Mouse (Mus musculus) erythroblast, embryonic 14.5 days (primary cell): ENCODE results near the gene Xxylt1. TPM values are rescaled to one million over a fixed set of nuclear protein-coding genes. Genes with fewer than 3 reads are reported as not detected.

Source experiments
- H3K27me3 ChIP-seq: 2 replicates; pipeline ENCODE4 v1.6.1; 2012; ENCODE audit warnings: inconsistent platforms; ENCODE audit not compliant: control insufficient read depth
- H3K36me3 ChIP-seq: 2 replicates; pipeline ENCODE4 v1.6.1; 2012; ENCODE audit warnings: mild to moderate bottlenecking, inconsistent platforms; ENCODE audit not compliant: control insufficient read depth
- H3K4me1 ChIP-seq: 2 replicates; pipeline ENCODE4 v1.6.1; 2012; ENCODE audit warnings: inconsistent platforms; ENCODE audit not compliant: control insufficient read depth
- H3K4me3 ChIP-seq: replicated peaks from 2 replicates; pipeline ENCODE3; 2012; ENCODE audit warnings: moderate library complexity, mild to moderate bottlenecking, inconsistent platforms
- H3K9me3 ChIP-seq: 2 replicates; pipeline ENCODE4 v1.6.1; 2012; ENCODE audit warnings: low read length, inconsistent platforms, mixed read lengths; ENCODE audit not compliant: control insufficient read depth
- GATA1 ChIP-seq: IDR thresholded peaks from 2 replicates; pipeline ENCODE4 v1.6.1; 2012; ENCODE audit warnings: low read length, inconsistent platforms, mixed read lengths
- TAL1 ChIP-seq: IDR thresholded peaks from 3 replicates; pipeline ENCODE4 v1.6.1; 2012; ENCODE audit warnings: low read length, inconsistent platforms, mixed read lengths
- polyA plus RNA-seq: library from polyadenylated mRNA; stranded (reverse); fragments of >175 nt; gene quantifications from 2 replicates; pipeline ENCODE4 v1.2.3, GENCODE M21; 2012

Gene Xxylt1
- polyA plus RNA-seq, 1 experiment, result 0.04 TPM

- TF ChIP-seq GATA1 (no peak), TAL1 (no peak)
- peaks cover 4% of the 10 kb centered on the region; the same call in 1 of the 2 replicates for H3K4me1 ChIP-seq
- no peaks in the 10 kb centered on the region for H3K9me3 ChIP-seq
- no peaks in the 10 kb centered on the region for H3K27me3 ChIP-seq
- H3K4me3 ChIP-seq, result no peak overlapping the region
- no peaks in the 10 kb centered on the region for H3K36me3 ChIP-seq
These were observed 86.9 kb downstream of the Xxylt1 start for GRCm38 (mm10) chr16:30994296-30994695.

GRCm38 (mm10) chr16:30992568-30992967 lies 88.7 kb downstream of the Xxylt1 start:
- Histone ChIP-seq H3K4me3 (no peak overlapping the region), H3K4me1 (peaks cover 4% of the 10 kb centered on the region; the same call in 1 of the 2 replicates)
- no peak for TF ChIP-seq GATA1
- no peak for TF ChIP-seq TAL1

GRCm38 (mm10) chr16:30990661-30991060 lies 90.6 kb downstream of the Xxylt1 start:
- H3K4me1 ChIP-seq, result no peaks in the 10 kb centered on the region
- no peak overlapping the region for H3K4me3 ChIP-seq
- H3K9me3 ChIP-seq, result no peaks in the 10 kb centered on the region
- TF ChIP-seq GATA1 (no peak), TAL1 (no peak)
- no peaks in the 10 kb centered on the region for H3K27me3 ChIP-seq
- no peaks in the 10 kb centered on the region for H3K36me3 ChIP-seq

More at GRCm38 (mm10) chr16:30992568-30992967, 88.7 kb downstream of the Xxylt1 start:
- Histone ChIP-seq H3K36me3 (no peaks in the 10 kb centered on the region), H3K9me3 (no peaks in the 10 kb centered on the region), H3K27me3 (no peaks in the 10 kb centered on the region)

- H3K4me3 ChIP-seq, result no peak overlapping the region
- no peaks in the 10 kb centered on the region for H3K4me1 ChIP-seq
- H3K36me3 ChIP-seq, result no peaks in the 10 kb centered on the region
These were observed 93.0 kb downstream of the Xxylt1 start for GRCm38 (mm10) chr16:30988225-30988624.

GRCm38 (mm10) chr16:30987684-30988083 lies 93.5 kb downstream of the Xxylt1 start:
- no peak for TF ChIP-seq TAL1
- no peak for TF ChIP-seq GATA1
- no peaks in the 10 kb centered on the region for H3K4me1 ChIP-seq

More at GRCm38 (mm10) chr16:30988225-30988624, 93.0 kb downstream of the Xxylt1 start:
- Histone ChIP-seq H3K27me3 (no peaks in the 10 kb centered on the region), H3K9me3 (no peaks in the 10 kb centered on the region)
- TF ChIP-seq GATA1, result no peak
- no peak for TF ChIP-seq TAL1

GRCm38 (mm10) chr16:30984826-30985545 lies 96.2 kb downstream of the Xxylt1 start:
- Histone ChIP-seq H3K4me1 (no peaks in the 10 kb centered on the region), H3K4me3 (no peak overlapping the region), H3K36me3 (no peaks in the 10 kb centered on the region), H3K9me3 (no peaks in the 10 kb centered on the region), H3K27me3 (no peaks in the 10 kb centered on the region)
- TF ChIP-seq TAL1, result no peak
- no peak for TF ChIP-seq GATA1

More at GRCm38 (mm10) chr16:30987684-30988083, 93.5 kb downstream of the Xxylt1 start:
- Histone ChIP-seq H3K9me3 (no peaks in the 10 kb centered on the region), H3K36me3 (no peaks in the 10 kb centered on the region), H3K4me3 (no peak overlapping the region), H3K27me3 (no peaks in the 10 kb centered on the region)

- Histone ChIP-seq H3K27me3 (no peaks in the 10 kb centered on the region), H3K4me1 (no peaks in the 10 kb centered on the region)
- TF ChIP-seq GATA1 (no peak), TAL1 (no peak)
These were observed 97.1 kb downstream of the Xxylt1 start for GRCm38 (mm10) chr16:30984101-30984500.

GRCm38 (mm10) chr16:30983699-30984098 lies 97.5 kb downstream of the Xxylt1 start:
- Histone ChIP-seq H3K4me3 (no peak overlapping the region), H3K27me3 (no peaks in the 10 kb centered on the region), H3K36me3 (no peaks in the 10 kb centered on the region), H3K9me3 (no peaks in the 10 kb centered on the region), H3K4me1 (no peaks in the 10 kb centered on the region)
- no peak for TF ChIP-seq GATA1

More at GRCm38 (mm10) chr16:30984101-30984500, 97.1 kb downstream of the Xxylt1 start:
- Histone ChIP-seq H3K36me3 (no peaks in the 10 kb centered on the region), H3K4me3 (no peak overlapping the region), H3K9me3 (no peaks in the 10 kb centered on the region)

GRCm38 (mm10) chr16:30983281-30983680 lies 98.0 kb downstream of the Xxylt1 start:
- Histone ChIP-seq H3K4me3 (no peak overlapping the region), H3K9me3 (no peaks in the 10 kb centered on the region), H3K4me1 (no peaks in the 10 kb centered on the region), H3K36me3 (no peaks in the 10 kb centered on the region), H3K27me3 (no peaks in the 10 kb centered on the region)
- no peak for TF ChIP-seq TAL1
- no peak for TF ChIP-seq GATA1
